Mouse (Mus musculus): Measurements from ENCODE around the gene Hydin. TPM values are rescaled to one million over a fixed set of nuclear protein-coding genes. Genes with fewer than 3 reads are reported as not detected.
"Not testable (repeated sequence)": the region's sequence is repeated elsewhere in the genome, so short reads cannot be mapped to it uniquely, and the experiment has no call there.

The Hydin gene
- total RNA-seq, 1 experiment from 2014 or later: 0.07 TPM

DNA sequence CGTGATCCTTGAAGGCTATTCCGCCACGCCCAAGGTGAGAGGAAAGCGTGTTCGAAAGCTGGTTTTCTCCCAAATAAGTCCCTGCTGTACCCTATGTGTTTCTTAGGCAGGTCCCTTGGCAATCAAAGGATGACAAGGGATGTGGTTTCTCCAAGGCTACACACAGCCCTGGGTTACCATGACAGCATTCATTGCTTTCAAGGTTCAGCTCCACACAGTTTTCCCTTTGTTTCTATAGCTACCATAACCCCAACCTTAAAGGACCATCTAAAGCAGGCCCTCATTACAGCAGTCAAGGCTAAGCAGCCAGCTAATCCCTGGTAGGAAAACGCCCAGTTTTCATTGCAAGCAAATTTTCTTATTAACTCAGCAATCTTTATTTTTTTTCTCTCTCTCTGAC lies 183.7 kb downstream of the Hydin start:
- DNase-seq: no peak

DNA sequence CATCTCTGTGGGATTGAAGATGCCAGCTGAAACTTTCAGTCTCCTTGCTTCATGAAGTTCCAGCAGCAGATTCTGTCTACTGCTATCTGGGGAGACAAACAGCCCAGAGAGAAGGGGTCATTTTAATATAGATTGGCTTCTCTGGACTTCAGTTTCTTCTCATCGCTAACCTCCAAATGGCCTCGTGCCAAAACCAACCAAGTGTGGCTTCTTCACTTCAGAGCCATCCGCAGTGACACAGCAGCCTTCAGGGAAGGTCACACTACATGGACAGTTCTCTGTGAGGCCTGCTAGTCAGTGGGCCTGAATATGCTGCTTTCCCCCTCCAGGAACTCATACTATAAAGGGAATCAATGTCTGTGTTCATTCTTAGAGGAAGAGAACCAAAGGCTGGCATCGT lies 187.7 kb downstream of the Hydin start:
- DNase-seq: peak; percentile 42

DNA sequence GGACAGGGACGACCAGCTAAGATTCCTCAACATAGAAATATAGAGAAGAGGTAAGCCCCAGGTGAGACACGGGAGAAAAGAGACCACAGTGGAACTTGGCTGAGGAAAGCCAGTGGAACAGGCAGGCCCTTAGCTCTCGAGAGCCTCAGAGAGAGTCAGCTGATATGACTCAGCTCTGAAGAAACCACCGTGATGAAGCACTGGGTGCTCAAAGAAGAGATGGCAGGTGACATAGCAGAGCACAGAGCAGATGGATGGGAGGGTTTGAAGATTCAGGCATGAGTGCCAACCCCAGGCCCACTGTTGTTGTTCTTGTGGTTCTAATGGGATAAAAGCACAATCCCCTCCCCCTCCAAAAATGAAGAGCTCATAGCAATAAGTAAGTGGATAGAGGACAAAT lies 190.6 kb downstream of the Hydin start:
- DNase-seq: no peak

DNA sequence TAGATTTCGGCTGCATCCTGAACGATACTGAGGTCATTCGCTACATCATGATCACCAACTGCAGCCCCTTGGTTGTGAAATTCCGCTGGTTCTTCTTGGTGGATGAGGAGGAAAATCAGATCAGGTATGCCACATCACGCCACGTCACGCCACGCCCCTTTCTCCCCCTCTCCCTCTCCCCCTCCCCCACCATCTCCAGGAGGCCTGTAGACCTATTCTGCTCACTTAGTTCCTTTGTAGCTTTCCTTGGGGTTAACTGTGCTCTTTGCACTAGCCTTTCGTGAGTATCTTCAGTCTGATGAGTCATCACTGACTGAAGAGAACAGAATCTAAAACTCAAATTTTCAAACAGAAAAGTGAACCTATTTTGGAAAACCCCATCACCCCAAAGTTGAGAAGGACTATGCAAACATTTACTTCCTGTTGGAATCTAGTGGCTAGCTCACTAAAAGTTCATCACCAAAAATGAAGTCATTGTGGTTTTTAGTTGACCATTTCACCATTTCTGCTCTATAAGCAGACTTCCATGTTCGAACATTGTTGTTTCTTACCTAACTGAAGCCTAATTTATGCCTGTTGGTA lies 195.9 kb downstream of the Hydin start:
- DNase-seq: no peak

DNA sequence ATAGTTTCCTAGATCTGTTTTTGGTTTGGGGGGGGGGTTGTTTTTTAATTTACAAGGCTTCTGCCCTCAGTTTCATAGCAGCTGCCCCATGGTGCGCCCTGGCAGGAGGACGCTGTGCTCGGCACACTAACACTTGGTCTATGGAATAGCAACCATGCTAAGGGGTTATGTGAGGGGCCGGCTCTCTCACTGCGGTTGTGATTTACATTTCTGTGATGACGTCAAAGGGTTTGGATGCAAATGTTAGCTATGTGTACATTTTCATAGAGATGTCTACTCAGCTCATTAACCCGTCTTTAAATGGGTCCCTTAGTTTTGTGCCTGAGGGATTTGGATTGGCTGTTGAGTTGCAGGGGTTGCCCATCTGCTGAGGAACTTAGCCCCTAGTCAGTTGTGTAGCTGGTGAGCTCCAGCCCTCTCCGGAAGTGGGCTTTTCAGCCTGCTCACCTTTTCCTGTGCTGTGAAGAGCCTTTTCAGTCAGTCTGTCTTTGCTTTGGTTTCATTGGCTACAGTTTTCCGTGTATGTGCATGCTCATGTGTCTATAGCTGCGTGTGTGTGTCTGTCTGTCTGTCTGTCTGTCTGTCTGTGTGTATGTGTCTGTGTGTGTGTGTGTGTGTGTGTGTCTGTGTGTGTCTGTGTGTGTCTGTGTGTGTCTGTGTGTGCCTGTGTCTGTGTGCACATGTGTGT lies 197.1 kb downstream of the Hydin start:
- no peak for DNase-seq

DNA sequence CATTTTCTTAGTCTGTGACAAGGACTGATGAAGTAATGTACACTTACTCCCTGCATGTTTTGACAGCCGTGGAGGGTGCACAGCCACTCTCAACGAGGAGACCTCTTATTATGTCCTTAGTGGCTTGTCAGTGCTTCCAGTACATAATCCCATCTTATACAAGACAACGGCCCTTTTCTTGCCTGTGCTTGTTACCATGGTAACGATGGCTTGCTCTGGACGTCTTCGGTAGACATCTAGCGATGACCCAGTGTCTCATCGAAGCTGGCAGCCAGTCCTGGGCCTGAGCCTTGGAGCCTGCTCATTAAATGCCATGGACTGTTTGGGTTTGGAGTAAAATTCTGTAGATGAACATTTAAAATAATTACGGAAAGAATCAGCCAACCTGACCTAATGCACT lies 198.8 kb downstream of the Hydin start:
- DNase-seq: no peak

DNA sequence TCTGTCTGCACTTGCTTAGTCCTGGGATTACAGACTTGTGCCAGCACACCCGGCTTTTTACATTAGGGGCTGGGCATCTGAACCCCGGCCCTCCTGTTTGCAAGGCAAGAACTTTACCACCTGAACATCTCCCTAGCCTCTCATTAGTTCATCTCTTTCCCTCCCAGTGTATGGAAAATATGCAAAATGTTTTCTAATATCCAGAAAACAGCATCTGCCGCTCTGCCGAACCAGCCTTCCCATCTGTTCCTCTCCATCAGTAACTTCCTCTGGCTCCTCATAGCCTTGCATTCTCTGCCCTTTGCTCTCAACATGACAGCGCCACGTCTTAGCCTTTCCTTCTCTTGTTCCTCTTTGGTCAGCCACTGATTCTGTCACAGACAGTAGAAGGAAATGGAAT lies 210.5 kb downstream of the Hydin start:
- no peak for DNase-seq

DNA sequence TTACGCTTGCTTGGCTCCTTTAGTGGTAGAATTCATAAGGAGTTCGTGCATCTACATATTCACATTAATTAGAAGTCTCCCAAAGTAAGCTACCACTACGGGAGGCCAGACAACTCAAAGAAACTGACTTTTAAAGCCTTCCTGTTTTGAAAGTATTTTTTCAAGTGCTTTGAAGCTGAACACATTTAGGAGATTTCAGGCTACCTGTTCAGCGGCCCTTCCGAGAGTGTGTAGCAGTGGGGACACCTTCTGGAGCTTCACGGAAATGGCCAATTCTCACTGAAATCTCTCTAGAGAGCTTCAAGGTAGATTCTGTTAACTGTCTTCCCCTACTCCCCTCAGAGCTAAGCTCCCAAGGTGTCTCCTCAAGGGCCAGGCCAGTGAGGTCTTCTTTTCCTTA lies 211.8 kb downstream of the Hydin start:
- peak; percentile 32 for DNase-seq

DNA sequence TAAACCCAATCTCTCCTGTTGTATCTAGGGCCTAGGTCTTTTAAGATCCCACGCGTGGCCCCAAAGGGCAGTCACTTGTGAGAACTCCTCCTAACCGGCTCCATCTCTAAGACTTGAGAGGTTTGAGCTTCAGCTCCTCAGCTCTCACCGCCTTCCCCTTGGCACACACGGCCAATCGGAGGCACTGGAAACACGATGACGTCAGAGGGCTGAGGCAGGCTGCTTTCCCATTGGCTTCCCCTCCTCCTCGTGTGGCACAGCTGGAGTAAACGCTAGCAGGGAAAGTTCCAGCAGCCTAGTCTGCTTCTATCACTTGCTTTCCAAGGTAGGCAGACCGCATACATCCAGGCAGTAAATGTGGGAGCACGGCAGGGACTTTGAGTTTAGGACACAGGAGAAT lies 212.6 kb downstream of the Hydin start:
- DNase-seq: no peak

DNA sequence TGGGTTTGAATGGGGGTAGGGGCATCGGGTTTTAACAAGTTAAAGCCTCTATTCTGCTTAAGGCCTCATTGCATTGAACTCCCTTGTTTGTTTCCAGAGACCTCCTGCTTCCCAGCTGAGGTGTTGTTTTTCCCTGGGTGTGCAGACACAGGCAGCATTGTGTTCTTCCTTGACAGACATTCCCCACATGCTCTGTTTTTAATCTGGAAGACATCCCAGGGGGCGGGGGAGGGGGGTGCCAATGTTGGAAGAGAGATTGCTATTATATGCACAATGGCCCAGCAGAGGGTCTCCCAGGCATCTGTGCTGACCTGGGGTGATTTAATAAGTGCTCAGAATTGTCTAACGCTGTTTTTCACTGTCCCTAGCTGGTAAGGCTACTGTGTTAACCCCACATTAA lies 215.5 kb downstream of the Hydin start:
- DNase-seq: no peak

DNA sequence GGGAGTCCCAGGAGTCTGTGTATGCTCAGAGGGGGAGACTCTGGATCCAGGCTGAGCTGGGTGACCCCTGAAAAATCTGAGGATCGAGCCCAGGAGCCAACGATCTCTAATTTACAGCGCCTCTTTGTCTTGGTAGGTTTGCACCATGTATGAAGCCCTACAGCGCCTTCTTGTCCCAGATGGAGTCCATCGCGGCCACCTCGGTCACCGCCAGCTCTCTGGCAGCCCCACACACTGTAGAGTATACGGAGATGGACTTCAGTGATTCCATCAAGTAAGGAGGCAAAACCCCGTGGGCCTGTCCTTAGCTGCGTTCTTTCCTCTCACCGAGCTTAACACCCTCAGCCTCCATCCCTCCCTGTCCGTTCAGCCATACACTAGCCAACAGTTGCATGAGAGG lies 218.5 kb downstream of the Hydin start:
- DNase-seq: no peak

DNA sequence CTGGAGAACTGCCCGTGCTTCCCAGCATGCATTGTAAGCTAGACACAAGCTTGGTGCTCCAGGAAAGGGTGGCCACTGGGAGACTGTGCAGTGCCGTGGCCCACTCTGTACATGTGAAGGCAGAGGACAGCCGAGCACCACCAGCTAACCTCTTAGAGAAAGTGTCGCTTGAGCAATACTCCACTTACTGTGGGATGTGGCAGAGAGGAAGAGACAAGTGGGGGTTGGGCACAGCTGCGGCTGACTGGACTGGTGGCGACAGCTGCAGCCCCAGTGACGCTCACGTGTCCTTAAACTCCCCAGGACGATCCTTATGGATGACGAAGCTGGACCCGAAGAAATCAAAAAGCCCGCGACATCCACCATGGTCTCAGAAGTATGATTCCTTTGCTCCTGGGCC lies 219.2 kb downstream of the Hydin start:
- no peak for DNase-seq

DNA sequence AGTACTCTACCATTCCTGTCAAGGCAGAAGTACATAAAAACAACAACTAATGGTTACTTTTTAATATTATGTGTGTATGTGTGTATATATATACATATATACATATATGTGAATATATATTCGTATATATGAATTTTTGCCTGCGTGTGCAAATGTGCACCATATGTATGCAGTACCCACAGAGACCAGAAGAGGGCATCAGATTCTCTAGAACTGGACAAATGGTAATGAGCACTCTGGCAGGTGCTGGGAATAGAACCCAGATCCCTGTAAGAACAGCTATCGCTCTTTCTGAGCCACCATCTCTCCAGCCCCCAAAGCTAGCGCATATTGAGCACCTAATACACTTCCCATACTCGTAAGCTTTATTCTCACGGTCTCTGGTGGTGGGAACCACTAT lies 220.9 kb downstream of the Hydin start:
- DNase-seq: no peak

DNA sequence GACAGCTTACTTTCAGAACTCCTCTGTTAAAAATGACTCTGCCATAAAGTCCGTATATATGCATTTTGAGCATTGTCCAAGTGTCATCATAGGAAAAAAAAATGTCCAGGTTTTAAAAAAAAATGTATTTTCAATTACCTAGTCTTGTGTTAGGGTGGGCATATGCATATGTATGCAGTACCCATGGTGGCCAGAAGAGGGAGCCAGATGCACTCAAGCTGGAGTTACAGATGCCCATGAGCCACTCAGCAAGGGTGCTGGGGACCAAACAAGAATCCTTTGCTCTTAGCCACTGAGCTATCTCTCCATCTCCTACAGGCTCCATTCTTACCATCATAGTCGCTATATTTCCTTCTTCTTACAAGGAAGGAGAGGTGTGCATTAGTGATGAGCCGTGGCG lies 222.6 kb downstream of the Hydin start:
- DNase-seq: no peak

DNA sequence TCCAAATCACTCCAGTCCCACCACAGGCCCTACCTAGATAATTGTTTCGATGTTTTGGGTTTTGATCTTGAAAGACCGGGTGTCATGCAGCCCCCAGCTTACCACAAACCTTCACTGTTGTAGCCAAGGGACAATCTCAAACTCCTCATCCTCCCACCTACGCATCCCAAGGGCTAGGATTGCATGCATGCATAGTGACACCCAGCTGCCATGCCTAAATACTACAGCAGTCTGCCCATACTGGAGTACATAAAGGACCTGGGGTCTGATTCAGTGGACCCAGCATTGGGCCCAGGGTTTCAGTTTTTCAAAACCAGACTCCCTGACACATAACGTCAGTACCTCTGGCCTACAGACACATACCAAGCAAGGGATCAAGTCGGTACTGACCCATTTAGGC lies 224.3 kb downstream of the Hydin start:
- no peak for DNase-seq

DNA sequence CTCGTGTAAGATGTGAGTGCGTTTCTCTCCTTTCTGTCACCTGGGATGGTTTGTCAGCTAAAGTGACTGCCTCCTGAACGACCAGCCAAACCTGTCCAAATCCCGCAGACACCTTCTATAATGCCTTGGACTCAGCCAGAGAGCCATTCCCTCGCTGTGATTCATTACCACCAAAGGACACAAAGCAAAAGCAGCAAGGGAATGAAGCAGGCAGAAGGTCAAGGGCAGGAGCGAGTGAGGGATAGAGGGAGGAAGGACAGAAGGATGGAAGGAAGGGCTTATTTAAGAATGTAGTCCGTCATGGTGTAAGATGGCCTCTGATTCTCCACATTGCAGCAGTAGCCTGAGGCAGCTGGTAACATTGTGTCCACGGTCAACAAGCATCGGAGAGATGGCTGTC lies 229.5 kb downstream of the Hydin start:
- peak; percentile 45 for DNase-seq

DNA sequence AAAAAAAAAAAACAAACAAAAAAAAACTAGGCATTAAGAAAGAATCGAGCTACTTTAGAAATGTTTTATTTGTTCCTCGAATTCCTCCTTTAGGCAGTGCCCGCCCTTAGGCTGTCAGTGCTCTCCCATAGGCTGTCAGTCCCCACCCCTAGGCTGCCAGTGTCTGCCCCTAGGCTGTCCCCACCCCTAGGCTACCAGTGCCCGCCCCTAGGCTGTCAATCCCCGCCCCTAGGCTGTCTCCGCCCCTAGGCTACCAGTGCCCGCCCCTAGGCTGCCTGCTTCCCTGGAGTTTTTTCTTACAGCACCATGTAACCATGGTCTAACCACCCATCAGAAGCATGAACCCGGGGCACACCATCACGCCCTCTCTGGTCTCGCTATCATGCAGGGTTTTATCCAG lies 233.5 kb downstream of the Hydin start:
- DNase-seq: peak; percentile 76

DNA sequence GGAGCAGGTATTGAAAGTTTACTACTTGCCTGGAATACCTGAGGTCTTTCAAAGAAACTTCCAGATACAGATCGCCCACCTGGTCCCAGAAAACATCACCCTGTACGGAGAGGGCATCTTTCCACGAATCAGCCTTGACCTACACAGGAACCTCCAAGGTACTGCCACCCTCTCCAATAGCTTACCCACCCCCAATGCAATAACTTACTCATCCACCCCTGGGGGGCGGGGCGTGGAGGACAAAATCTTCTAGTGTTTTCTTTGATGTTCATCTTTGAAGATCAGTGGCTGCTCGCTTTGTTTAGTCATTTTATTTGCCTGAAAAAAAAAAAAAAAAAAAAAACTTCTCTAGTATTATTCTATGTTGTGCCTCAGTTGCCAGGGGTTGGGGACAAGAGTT lies 233.9 kb downstream of the Hydin start:
- peak; percentile 31 for DNase-seq

DNA sequence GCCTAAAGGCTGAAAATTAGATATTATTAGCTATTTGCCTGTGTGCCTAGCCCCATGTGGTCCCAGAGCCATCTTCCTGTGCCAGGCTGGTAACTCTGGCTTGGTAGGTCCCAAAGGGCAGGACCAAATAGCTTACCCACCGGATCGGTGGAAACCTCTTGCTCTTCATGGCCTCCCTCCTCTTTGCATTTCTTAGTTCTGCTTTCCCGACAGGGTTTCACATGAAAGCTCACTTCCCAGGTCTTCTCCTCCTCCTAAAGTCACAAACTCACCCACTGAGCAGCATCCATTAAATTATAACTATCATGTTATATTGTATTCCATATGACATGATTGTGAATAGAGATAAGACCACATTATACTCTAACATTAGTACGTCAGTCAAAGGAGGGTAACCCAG lies 234.6 kb downstream of the Hydin start:
- no peak for DNase-seq

DNA sequence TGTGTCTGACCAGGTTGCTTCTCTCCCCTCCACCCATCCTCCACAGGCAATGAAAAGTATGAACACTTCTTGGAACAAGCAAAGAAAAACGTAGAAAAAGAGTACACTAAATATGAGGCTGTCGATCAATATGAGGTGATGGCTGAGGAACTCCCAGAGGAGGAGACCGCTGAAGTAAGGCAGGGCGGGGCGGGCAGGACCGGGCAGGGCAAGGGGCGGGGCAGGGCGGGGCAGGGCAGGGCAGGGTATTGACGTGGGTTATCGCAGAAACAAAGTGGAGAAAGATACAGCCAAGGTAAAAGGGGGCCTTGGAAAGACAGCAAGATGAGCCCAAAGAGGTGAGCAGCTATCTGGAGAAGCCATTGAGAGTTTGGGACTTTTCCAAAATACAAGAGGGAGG lies 236.1 kb downstream of the Hydin start:
- no peak for DNase-seq

DNA sequence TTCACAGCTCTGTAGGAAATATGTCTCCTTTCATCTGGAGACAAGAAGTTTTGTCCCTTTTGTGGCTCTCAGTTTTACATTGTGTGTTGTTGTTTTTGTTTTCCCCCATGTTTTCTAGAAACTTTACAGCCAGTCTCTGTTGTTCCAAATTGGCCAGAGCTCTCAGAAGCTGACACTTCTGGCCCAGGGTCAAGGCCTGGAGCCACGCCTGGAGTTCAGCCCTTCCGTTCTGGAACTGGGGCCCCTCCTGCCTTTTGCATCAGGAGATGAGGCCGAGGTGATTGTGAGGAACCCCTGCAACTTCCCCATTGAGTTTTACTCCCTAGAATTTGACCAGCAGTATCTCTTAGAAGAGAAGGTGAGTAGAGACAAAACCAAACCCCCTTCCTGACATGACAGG lies 242.0 kb downstream of the Hydin start:
- DNase-seq: peak; percentile 21

DNA sequence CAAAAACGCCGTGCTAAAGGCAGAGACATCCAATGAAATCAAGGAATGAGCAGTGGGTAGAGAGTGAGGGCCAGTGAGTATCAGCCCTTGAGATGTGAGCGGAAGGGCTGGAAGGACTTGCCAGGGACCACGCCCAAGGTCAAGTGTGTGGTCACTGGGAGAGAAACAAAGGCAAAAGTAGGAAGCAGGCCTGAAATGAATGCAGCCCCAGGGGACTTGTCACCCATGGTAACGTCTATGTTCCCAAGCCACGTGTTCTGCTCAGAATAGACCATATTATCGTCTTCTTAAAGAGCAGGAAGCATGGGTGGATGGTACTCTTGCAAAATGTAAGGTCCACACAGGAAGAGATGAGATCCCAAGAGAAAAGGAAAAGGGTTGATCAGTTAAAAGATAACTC lies 253.0 kb downstream of the Hydin start:
- no peak for DNase-seq

DNA sequence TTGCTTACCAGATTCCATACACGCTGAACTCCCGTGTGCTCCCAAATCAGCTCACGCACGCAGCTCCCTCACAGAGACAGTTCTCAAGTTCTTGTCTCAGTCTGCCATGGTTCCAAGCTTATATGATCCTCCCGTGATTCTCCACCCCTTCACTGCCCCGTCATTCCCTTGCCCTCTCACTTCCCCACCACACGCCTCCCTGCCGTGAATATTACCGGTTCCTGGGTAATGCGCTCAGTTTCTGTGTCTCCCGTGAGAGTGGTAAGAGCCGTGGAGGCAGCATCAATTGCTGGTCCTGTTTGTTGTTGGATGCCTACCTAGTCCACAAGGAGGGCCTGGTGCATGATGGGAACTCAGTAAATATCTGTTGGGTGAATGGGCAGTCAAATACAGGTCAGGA lies 255.1 kb downstream of the Hydin start:
- DNase-seq: no peak

DNA sequence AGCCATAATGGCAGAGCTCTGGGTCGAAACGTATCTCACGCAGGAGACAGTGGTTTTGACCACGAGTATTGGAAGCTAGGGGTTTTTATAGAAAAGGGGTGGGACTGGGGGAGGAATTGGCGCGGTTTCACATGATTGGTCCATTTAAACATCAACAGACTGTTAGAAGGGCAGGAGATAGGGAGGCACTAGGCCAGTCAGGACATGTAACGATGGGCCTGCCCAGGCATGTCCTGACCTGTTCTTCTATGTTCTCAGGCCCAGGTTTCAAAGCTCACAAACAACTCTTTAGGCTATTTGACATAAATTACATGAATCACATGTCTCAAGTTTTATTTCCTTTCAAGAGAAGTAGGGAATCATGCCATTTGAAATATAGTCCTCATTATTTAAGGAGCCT lies 255.7 kb downstream of the Hydin start:
- DNase-seq: not testable (repeated sequence)

DNA sequence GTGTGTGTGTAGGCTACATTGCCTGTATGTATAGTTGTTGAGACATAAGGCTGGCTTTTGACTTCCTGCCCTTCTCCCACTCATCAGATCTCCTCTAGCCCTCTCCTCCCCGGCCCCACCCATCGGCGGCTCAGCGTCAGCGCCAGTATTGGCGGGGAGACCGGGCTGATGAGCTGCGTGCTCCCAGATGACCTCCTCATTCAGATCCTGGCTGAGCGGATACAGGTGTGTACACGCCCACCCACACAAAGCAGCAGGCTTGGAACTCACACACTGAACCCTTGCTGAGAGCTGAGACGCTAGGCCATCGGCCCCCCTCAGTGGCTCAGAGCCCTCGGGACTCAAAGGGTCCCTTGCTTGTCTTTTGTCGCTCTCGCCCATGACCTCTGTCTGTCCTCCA lies 256.2 kb downstream of the Hydin start:
- DNase-seq: no peak

Data from adrenal gland, postnatal 14 days (tissue).